Comparison of ENCODE assay signal across 1 mouse cellular context in the genomic region with DNA sequence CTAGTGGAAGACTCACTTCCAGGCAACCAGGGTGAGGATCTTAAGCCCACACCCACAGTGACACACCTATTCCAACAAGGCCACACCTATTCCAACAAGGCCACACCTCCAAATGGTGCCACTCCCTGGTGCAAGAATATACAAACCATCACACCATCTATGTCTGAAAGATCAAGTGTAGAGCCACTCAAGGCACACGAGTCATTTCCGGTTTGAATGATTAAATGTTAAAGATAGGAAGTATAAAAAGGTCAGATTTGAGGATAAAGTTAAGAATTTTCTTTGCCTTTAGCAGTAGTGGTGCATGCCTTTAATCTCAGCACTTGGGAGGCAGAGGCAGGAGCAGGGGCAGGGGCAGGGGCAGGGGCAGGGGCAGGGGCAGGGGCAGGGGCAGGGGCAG. TPM values are rescaled to one million over a fixed set of nuclear protein-coding genes. Genes with fewer than 3 reads are reported as not detected.
"Had no signal": no experiment of that assay in that cellular context is flagged by ENCODE, and none has a peak within 500 bp of the region (broad histone marks: within the 10 kb centered on the region; RNA-seq: fewer than 3 reads in every experiment).

No protein-coding gene starts in this region.

RNA-seq across cellular contexts. Expression of a gene that starts 42.2 kb away (rescaled TPM):
- polyA plus RNA-seq: erythroblast, embryonic 14.5 days had no signal
